Mouse (Mus musculus) kidney, embryonic 15.5 days (tissue): ENCODE data around the gene Micall2. TPM values are rescaled to one million over a fixed set of nuclear protein-coding genes. Genes with fewer than 3 reads are reported as not detected.
A peak's percentile ranks its signal among the peaks of the same experiment; 100 is the strongest.

Experiments used
- ATAC-seq: fragments of 200-750 bp; cut with Nextera tagmentation; replicated peaks from 2 replicates; pipeline ENCODE4 v1.8.0; 2017; ENCODE audit warnings: moderate TSS enrichment; ENCODE audit not compliant: low FRiP score
- H3K27ac ChIP-seq: fragments of 300-500 bp; sonication (generic); 2 replicates; pipeline ENCODE4 v1.5.1; 2015; ENCODE audit warnings: mild to moderate bottlenecking, inconsistent platforms
- H3K27me3 ChIP-seq: fragments of 300-500 bp; sonication (generic); 2 replicates; pipeline ENCODE4 v1.6.1; 2015; ENCODE audit warnings: inconsistent platforms
- H3K36me3 ChIP-seq: fragments of 300-500 bp; sonication (generic); 2 replicates; pipeline ENCODE4 v1.6.1; 2015; ENCODE audit warnings: inconsistent platforms
- H3K4me1 ChIP-seq: fragments of 300-500 bp; sonication (generic); 2 replicates; pipeline ENCODE4 v1.6.1; 2015; ENCODE audit warnings: inconsistent platforms
- H3K4me2 ChIP-seq: fragments of 300-500 bp; sonication (generic); 2 replicates; pipeline ENCODE4 v1.6.1; 2015; ENCODE audit warnings: moderate library complexity, mild to moderate bottlenecking, inconsistent platforms
- H3K4me3 ChIP-seq: fragments of 300-500 bp; sonication (generic); replicated peaks from 2 replicates; pipeline ENCODE4 v1.5.1; 2015; ENCODE audit warnings: mild to moderate bottlenecking, inconsistent platforms
- H3K9ac ChIP-seq: fragments of 300-500 bp; sonication (generic); 2 replicates; pipeline ENCODE4 v1.6.1; 2015; ENCODE audit warnings: mild to moderate bottlenecking, inconsistent platforms
- H3K9me3 ChIP-seq: fragments of 300-500 bp; sonication (generic); replicated peaks from 2 replicates; pipeline ENCODE4 v1.6.1; 2016; ENCODE audit warnings: inconsistent platforms
- WGBS: fragments of 180-500 bp; shearing (Covaris S2); methylation state at CpG from one replicate; pipeline ENCODE4 v1.1.7; 2015; ENCODE audit warnings: mixed read lengths; 5-methylcytosine and 5-hydroxymethylcytosine counted together
- microRNA-seq: library from miRNA; unstranded; fragments of <30 nt; microRNA quantifications from one replicate; pipeline ENCODE4, GENCODE M21; 2016
- polyA plus RNA-seq: library from polyadenylated mRNA; unstranded; fragments of >200 nt; fragmentation: Nextera tagmentation; extraction: Ambion mirVana; gene quantifications from 2 replicates; pipeline ENCODE4 v1.2.1, GENCODE M21; 2015

Gene Micall2
- polyA plus RNA-seq, 1 experiment from 2014 or later, result 5.9 TPM

GRCm38 (mm10) chr5:139668494-139668893, 67.6 kb downstream of the Micall2 start:
- Histone ChIP-seq H3K4me3 (0 out of 2 replicates have a peak overlapping the region, but pooled peaks have one; percentile 17), H3K27ac (peak overlapping the region; percentile 66), H3K4me1 (peaks cover 33% of the 10 kb centered on the region), H3K36me3 (no peaks in the 10 kb centered on the region), H3K4me2 (peak overlapping the region; percentile 47), H3K27me3 (peaks cover 85% of the 10 kb centered on the region), H3K9ac (0 out of 2 replicates have a peak overlapping the region, but pooled peaks have one; percentile 21), H3K9me3 (no peaks in the 10 kb centered on the region)
- ATAC-seq, result peak; percentile 68
- WGBS, result under 1% methylated on average over 24 of the region's 24 CpGs

GRCm38 (mm10) chr5:139666496-139666895, 69.6 kb downstream of the Micall2 start:
- ATAC-seq, result no peak
- Histone ChIP-seq H3K27me3 (peaks cover 78% of the 10 kb centered on the region), H3K4me3 (no peak overlapping the region), H3K4me2 (no peak overlapping the region), H3K9ac (no peak overlapping the region), H3K27ac (no peak overlapping the region), H3K36me3 (no peaks in the 10 kb centered on the region), H3K9me3 (no peaks in the 10 kb centered on the region), H3K4me1 (peaks cover 33% of the 10 kb centered on the region)
- 52% methylated on average over 2 of the region's 2 CpGs for WGBS

- no peaks in the 10 kb centered on the region for H3K36me3 ChIP-seq
- ATAC-seq, result no peak
- peaks cover 33% of the 10 kb centered on the region for H3K4me1 ChIP-seq
- no peaks in the 10 kb centered on the region for H3K9me3 ChIP-seq
- 50% methylated on average over 3 of the region's 3 CpGs for WGBS
- H3K27ac ChIP-seq, result no peak overlapping the region
- no peak overlapping the region for H3K9ac ChIP-seq
- no peak overlapping the region for H3K4me3 ChIP-seq
- H3K27me3 ChIP-seq, result peaks cover 77% of the 10 kb centered on the region
- H3K4me2 ChIP-seq, result no peak overlapping the region
Measured at GRCm38 (mm10) chr5:139665375-139665774, 70.8 kb downstream of the Micall2 start.

- Histone ChIP-seq H3K27me3 (peaks cover 67% of the 10 kb centered on the region), H3K4me2 (no peak overlapping the region), H3K9ac (no peak overlapping the region), H3K4me3 (no peak overlapping the region), H3K27ac (no peak overlapping the region), H3K9me3 (no peaks in the 10 kb centered on the region), H3K36me3 (no peaks in the 10 kb centered on the region), H3K4me1 (peaks cover 30% of the 10 kb centered on the region)
- 78% methylated on average over 7 of the region's 8 CpGs for WGBS
- no peak for ATAC-seq
Measured at GRCm38 (mm10) chr5:139661713-139662112, 74.4 kb downstream of the Micall2 start.

- peaks cover 50% of the 10 kb centered on the region for H3K27me3 ChIP-seq
- H3K4me1 ChIP-seq, result peaks cover 25% of the 10 kb centered on the region
- peak overlapping the region; percentile 59 for H3K27ac ChIP-seq
- peak overlapping the region; percentile 42 for H3K4me2 ChIP-seq
- H3K9ac ChIP-seq, result no peak overlapping the region
- H3K9me3 ChIP-seq, result no peaks in the 10 kb centered on the region
- H3K36me3 ChIP-seq, result no peaks in the 10 kb centered on the region
- ATAC-seq, result peak; percentile 53
- 0 out of 2 replicates have a peak overlapping the region, but pooled peaks have one; percentile 13 for H3K4me3 ChIP-seq
- WGBS, result 2% methylated on average over 18 of the region's 18 CpGs
Measured at GRCm38 (mm10) chr5:139659307-139659706, 76.8 kb downstream of the Micall2 start.

- Histone ChIP-seq H3K36me3 (no peaks in the 10 kb centered on the region), H3K27me3 (peaks cover 50% of the 10 kb centered on the region), H3K9me3 (no peaks in the 10 kb centered on the region), H3K27ac (peak overlapping the region; percentile 59), H3K4me1 (peaks cover 25% of the 10 kb centered on the region), H3K9ac (no peak overlapping the region), H3K4me3 (no peak overlapping the region), H3K4me2 (peak overlapping the region; percentile 42)
- 31% methylated on average over 7 of the region's 7 CpGs for WGBS
- no peak; the same call in 1 of the 2 replicates for ATAC-seq
Measured at GRCm38 (mm10) chr5:139658865-139659264, 77.3 kb downstream of the Micall2 start.

- Histone ChIP-seq H3K4me2 (peak overlapping the region; percentile 36), H3K36me3 (no peaks in the 10 kb centered on the region), H3K9ac (peak overlapping the region; percentile 23; the same call in 1 of the 2 replicates), H3K4me3 (peak overlapping the region; percentile 24), H3K27me3 (peaks cover 50% of the 10 kb centered on the region), H3K27ac (peak overlapping the region; percentile 80), H3K4me1 (peaks cover 25% of the 10 kb centered on the region), H3K9me3 (no peaks in the 10 kb centered on the region)
- WGBS, result 55% methylated on average over 10 of the region's 10 CpGs
- ATAC-seq, result peak; percentile 67
Measured at GRCm38 (mm10) chr5:139657959-139658602, 78.1 kb downstream of the Micall2 start.

Small RNA genes lying within 50 kb of the gene (microRNA-seq; reads per million reads assigned to microRNA genes)
- gene Mir7037, result not detected

Other genes starting within 250 kb of the Micall2 start
- 90.8 and 96.1 TPM in 2 replicates for gene Uncx, start 192.8 kb downstream of the Micall2 start, polyA plus RNA-seq
- gene Ints1, start 39.3 kb upstream of the Micall2 start, polyA plus RNA-seq, result 26.1 and 27.7 TPM in 2 replicates
- gene Mafk, start 55.2 kb upstream of the Micall2 start, polyA plus RNA-seq, result 10.6 and 11.1 TPM in 2 replicates
- gene Tmem184a, start 83.6 kb upstream of the Micall2 start, polyA plus RNA-seq, result 5.8 and 7.2 TPM in 2 replicates
- gene Gm26938, start 90.1 kb upstream of the Micall2 start, polyA plus RNA-seq, result not detected in 2 replicates
- 74.0 and 77.8 TPM in 2 replicates for gene Psmg3, start 90.5 kb upstream of the Micall2 start, polyA plus RNA-seq
- gene Elfn1, start 171.6 kb upstream of the Micall2 start, polyA plus RNA-seq, result 0.26 and 0.41 TPM in 2 replicates